Mouse (Mus musculus) CH12.LX (cell line): ENCODE results near the gene Egf.

ENCODE experiments used
- BHLHE40 ChIP-seq: IDR thresholded peaks from 2 replicates; pipeline ENCODE4 v1.6.1; 2011; ENCODE audit warnings: mild to moderate bottlenecking, low read depth, low read length, improper control_type of control experiment
- CHD1 ChIP-seq: IDR thresholded peaks from 2 replicates; pipeline ENCODE4 v1.6.1; 2012; ENCODE audit warnings: low read depth, low read length, improper control_type of control experiment, inconsistent platforms
- CTCF ChIP-seq, 2 experiments: IDR thresholded peaks in 1 of 2; conservative IDR thresholded peaks in 1 of 2; 2 replicates each; pipeline ENCODE4 v1.5.1; 2011 to 2012; ENCODE audit warnings: low read depth in 2 of 2, low read length in 2 of 2, improper control_type of control experiment in 1 of 2, inconsistent platforms in 1 of 2, mild to moderate bottlenecking in 1 of 2, moderate library complexity in 1 of 2
- EP300 ChIP-seq: IDR thresholded peaks from 2 replicates; pipeline ENCODE4 v1.6.1; 2011; ENCODE audit warnings: low read length, improper control_type of control experiment
- GABPA ChIP-seq: IDR thresholded peaks from 2 replicates; pipeline ENCODE4 v1.6.1; 2012; ENCODE audit warnings: low read depth, low read length, improper control_type of control experiment, inconsistent platforms; ENCODE audit not compliant: insufficient replicate concordance
- JUND ChIP-seq: conservative IDR thresholded peaks from 2 replicates; pipeline ENCODE4 v1.6.1; 2011; ENCODE audit warnings: low read depth, low read length, improper control_type of control experiment
- MAZ ChIP-seq: IDR thresholded peaks from 2 replicates; pipeline ENCODE4 v1.6.1; 2012; ENCODE audit warnings: low read depth, mild to moderate bottlenecking, inconsistent platforms, low read length, improper control_type of control experiment, moderate library complexity
- POLR2A ChIP-seq: IDR thresholded peaks from 2 replicates; pipeline ENCODE4 v1.6.1; 2011; ENCODE audit warnings: low read depth, mild to moderate bottlenecking, improper control_type of control experiment, low read length
- RAD21 ChIP-seq: IDR thresholded peaks from 2 replicates; pipeline ENCODE4 v1.6.1; 2011; ENCODE audit warnings: low read depth, mild to moderate bottlenecking, low read length, improper control_type of control experiment, moderate library complexity
- RCOR1 ChIP-seq: conservative IDR thresholded peaks from 2 replicates; pipeline ENCODE4 v1.6.1; 2012; ENCODE audit warnings: low read depth, mild to moderate bottlenecking, inconsistent platforms, low read length, improper control_type of control experiment
- SIN3A ChIP-seq: IDR thresholded peaks from 2 replicates; pipeline ENCODE4 v1.6.1; 2012; ENCODE audit warnings: low read length, improper control_type of control experiment, inconsistent platforms
- USF2 ChIP-seq: conservative IDR thresholded peaks from 2 replicates; pipeline ENCODE4 v1.6.1; 2011; ENCODE audit warnings: low read depth, low read length, improper control_type of control experiment

DNA sequence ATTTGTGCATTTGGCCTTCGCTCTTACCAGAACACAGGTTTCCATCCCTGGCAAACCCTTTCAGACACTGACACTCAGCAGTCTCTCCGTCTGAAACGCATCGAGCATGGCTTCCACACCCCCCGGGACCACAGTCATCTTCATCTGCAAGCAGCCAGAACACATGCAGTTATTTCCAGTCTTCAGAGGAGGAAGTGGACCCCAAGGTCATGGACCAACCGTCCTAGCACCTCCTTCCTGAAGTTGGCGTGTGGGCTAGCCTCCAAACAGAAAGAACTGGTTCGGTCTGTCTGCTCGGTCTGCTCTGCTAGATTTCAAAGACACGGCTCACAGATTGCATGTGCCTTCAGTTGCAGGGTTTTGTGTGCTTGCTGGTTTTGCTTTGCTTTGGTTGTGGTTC is 57.4 kb downstream of the Egf start:
- no peak for TF ChIP-seq POLR2A
- TF ChIP-seq CTCF (conservative IDR thresholded peaks at IDR 0.05 in 1 of 2, IDR thresholded peaks at IDR 0.05 in 1 of 2; ENCODE audit: low read depth in 2 of 2, low read length in 2 of 2) = no peak
- no peak for TF ChIP-seq EP300
- TF ChIP-seq USF2 = no peak
- no peak for TF ChIP-seq SIN3A
- no peak for TF ChIP-seq JUND
- no peak for TF ChIP-seq GABPA
- no peak for TF ChIP-seq MAZ
- TF ChIP-seq BHLHE40 = no peak
- TF ChIP-seq RCOR1 = no peak
- TF ChIP-seq RAD21 = no peak
- no peak for TF ChIP-seq CHD1
